Mouse (Mus musculus): ENCODE data around the gene Srcin1.

The Srcin1 gene

GRCm38 (mm10) chr11:97576136-97576906 lies at the start of gene Srcin1:
TSS of gene Srcin1 (minus strand) at chr11:97576186.
- no peak for DNase-seq (ENCODE audit: low read depth, low spot score)

GRCm38 (mm10) chr11:97625551-97625950 lies 49.6 kb upstream of the Srcin1 start:
- DNase-seq (ENCODE audit: low read depth, low spot score) = no peak

- no peak for DNase-seq (ENCODE audit: low read depth, low spot score)
These were observed 47.2 kb upstream of the Srcin1 start for GRCm38 (mm10) chr11:97623166-97623565.

- DNase-seq (ENCODE audit: low read depth, low spot score) = peak; percentile 76
These were observed 46.5 kb upstream of the Srcin1 start for GRCm38 (mm10) chr11:97622440-97622839.

- peak; percentile 63 for DNase-seq (ENCODE audit: low read depth, low spot score)
These were observed 43.4 kb upstream of the Srcin1 start for GRCm38 (mm10) chr11:97619391-97619795.

GRCm38 (mm10) chr11:97618368-97618767 lies 42.4 kb upstream of the Srcin1 start:
- no peak for DNase-seq (ENCODE audit: low read depth, low spot score)

GRCm38 (mm10) chr11:97615276-97615675 lies 39.3 kb upstream of the Srcin1 start:
- no peak for DNase-seq (ENCODE audit: low read depth, low spot score)

- no peak for DNase-seq (ENCODE audit: low read depth, low spot score)
These were observed 35.1 kb upstream of the Srcin1 start for GRCm38 (mm10) chr11:97611076-97611475.

GRCm38 (mm10) chr11:97609743-97610142 lies 33.8 kb upstream of the Srcin1 start:
- DNase-seq (ENCODE audit: low read depth, low spot score) = no peak

GRCm38 (mm10) chr11:97608933-97609332 lies 32.9 kb upstream of the Srcin1 start:
- DNase-seq (ENCODE audit: low read depth, low spot score) = no peak

GRCm38 (mm10) chr11:97607056-97607725 lies 31.2 kb upstream of the Srcin1 start:
- no peak for DNase-seq (ENCODE audit: low read depth, low spot score)

GRCm38 (mm10) chr11:97603891-97604290 lies 27.9 kb upstream of the Srcin1 start:
- DNase-seq (ENCODE audit: low read depth, low spot score) = no peak

- no peak for DNase-seq (ENCODE audit: low read depth, low spot score)
These were observed 26.2 kb upstream of the Srcin1 start for GRCm38 (mm10) chr11:97602223-97602622.

GRCm38 (mm10) chr11:97599104-97599503 lies 23.1 kb upstream of the Srcin1 start:
- no peak for DNase-seq (ENCODE audit: low read depth, low spot score)

- no peak for DNase-seq (ENCODE audit: low read depth, low spot score)
These were observed 22.1 kb upstream of the Srcin1 start for GRCm38 (mm10) chr11:97597945-97598691.

GRCm38 (mm10) chr11:97594136-97594535 lies 18.1 kb upstream of the Srcin1 start:
- no peak for DNase-seq (ENCODE audit: low read depth, low spot score)

- no peak for DNase-seq (ENCODE audit: low read depth, low spot score)
These were observed 15.9 kb upstream of the Srcin1 start for GRCm38 (mm10) chr11:97591910-97592309.

- DNase-seq (ENCODE audit: low read depth, low spot score) = no peak
These were observed 14.4 kb upstream of the Srcin1 start for GRCm38 (mm10) chr11:97590227-97590960.

GRCm38 (mm10) chr11:97589216-97589615 lies 13.2 kb upstream of the Srcin1 start:
- DNase-seq (ENCODE audit: low read depth, low spot score) = no peak

GRCm38 (mm10) chr11:97585932-97586331 lies 9.9 kb upstream of the Srcin1 start:
- DNase-seq (ENCODE audit: low read depth, low spot score) = no peak

- DNase-seq (ENCODE audit: low read depth, low spot score) = no peak
These were observed 8.5 kb upstream of the Srcin1 start for GRCm38 (mm10) chr11:97584476-97584875.

Measured in retina, postnatal 7 days (tissue).